Mouse (Mus musculus) heart, embryonic 10.5 days (tissue): Measurements from ENCODE around the gene Gm44596. TPM values are rescaled to one million over a fixed set of nuclear protein-coding genes. Genes with fewer than 3 reads are reported as not detected.

Experiments used
- DNase-seq: peaks from one replicate; pipeline ENCODE4 v3.0.0-alpha.2; 2017; ENCODE audit warnings: low spot score
- H3K27ac ChIP-seq: fragments of 300-500 bp; sonication (generic); 2 replicates; pipeline ENCODE4 v1.5.1; 2016; ENCODE audit warnings: mild to moderate bottlenecking
- H3K27me3 ChIP-seq: fragments of 300-500 bp; sonication (generic); 2 replicates; pipeline ENCODE4 v1.6.1; 2016; ENCODE audit warnings: mild to moderate bottlenecking; ENCODE audit not compliant: poor library complexity, insufficient read depth, severe bottlenecking
- H3K36me3 ChIP-seq: fragments of 300-500 bp; sonication (generic); 2 replicates; pipeline ENCODE4 v1.6.1; 2016; ENCODE audit warnings: mild to moderate bottlenecking, moderate library complexity
- H3K4me1 ChIP-seq: fragments of 300-500 bp; sonication (generic); 2 replicates; pipeline ENCODE4 v1.6.1; 2016; ENCODE audit warnings: mild to moderate bottlenecking
- H3K4me3 ChIP-seq: fragments of 300-500 bp; sonication (generic); 2 replicates; pipeline ENCODE4 v1.5.1; 2016; ENCODE audit warnings: mild to moderate bottlenecking, moderate library complexity
- H3K9me3 ChIP-seq: fragments of 300-500 bp; sonication (generic); 2 replicates; pipeline ENCODE4 v1.6.1; 2016; ENCODE audit warnings: mild to moderate bottlenecking, moderate library complexity
- WGBS: fragments of 180-500 bp; shearing (Covaris S2); methylation state at CpG from one replicate; pipeline ENCODE4 v1.1.7; 2016; 5-methylcytosine and 5-hydroxymethylcytosine counted together
- polyA plus RNA-seq: library from polyadenylated mRNA; unstranded; fragments of >200 nt; fragmentation: Nextera tagmentation; extraction: Ambion mirVana; gene quantifications from 2 replicates; pipeline ENCODE4 v1.2.1, GENCODE M21; 2016

Gene Gm44596
- polyA plus RNA-seq, 1 experiment from 2014 or later = not detected

- Histone ChIP-seq H3K4me3 (peak overlapping the region; percentile 69), H3K36me3 (peaks cover 18% of the 10 kb centered on the region), H3K4me1 (peaks cover 8% of the 10 kb centered on the region), H3K9me3 (no peaks in the 10 kb centered on the region), H3K27ac (peak overlapping the region; percentile 95), H3K27me3 (no peaks in the 10 kb centered on the region)
- DNase-seq = no peak
- 47% methylated on average over 15 of the region's 16 CpGs for whole genome bisulfite sequencing
These were observed 48.4 kb downstream of the Gm44596 start for GRCm38 (mm10) chr6:128423496-128424268.

- Histone ChIP-seq H3K36me3 (peaks cover 22% of the 10 kb centered on the region), H3K4me1 (peaks cover 8% of the 10 kb centered on the region), H3K27me3 (no peaks in the 10 kb centered on the region), H3K27ac (peak within 1 kb of the TSS; percentile 95), H3K9me3 (no peaks in the 10 kb centered on the region), H3K4me3 (peak within 1 kb of the TSS; percentile 69)
- under 1% methylated on average over 42 of the region's 42 CpGs for WGBS
- DNase-seq = peak; percentile 98
These were observed 49.1 kb downstream of the Gm44596 start, which contains the start of gene Itfg2 for GRCm38 (mm10) chr6:128424269-128425019. TSS of gene Itfg2 (minus strand) at chr6:128424931.

DNA sequence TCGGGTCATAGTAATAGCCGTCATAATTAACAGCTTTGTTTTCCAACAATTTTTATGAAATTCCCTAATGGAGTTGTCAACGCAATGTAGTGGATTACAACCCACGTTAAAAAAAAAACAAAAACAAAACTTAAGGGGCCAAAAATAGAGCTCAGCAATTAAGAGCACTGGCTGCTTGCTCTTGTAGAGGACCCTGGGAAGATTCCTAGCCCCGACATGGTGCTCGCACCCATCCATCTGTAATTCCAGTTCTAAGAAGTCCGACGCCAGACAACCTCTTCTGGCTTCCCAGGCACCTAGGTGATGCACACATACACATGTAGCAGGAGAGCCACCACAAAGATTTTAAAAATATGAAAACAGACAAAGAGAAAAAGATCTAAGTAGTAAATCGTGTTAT is 49.7 kb downstream of the Gm44596 start:
- no peak for DNase-seq
- Histone ChIP-seq H3K4me1 (peaks cover 8% of the 10 kb centered on the region), H3K27ac (peak overlapping the region; percentile 95), H3K4me3 (peak overlapping the region; percentile 69), H3K9me3 (no peaks in the 10 kb centered on the region), H3K27me3 (no peaks in the 10 kb centered on the region), H3K36me3 (peaks cover 26% of the 10 kb centered on the region)
- WGBS = 18% methylated on average over 9 of the region's 9 CpGs

DNA sequence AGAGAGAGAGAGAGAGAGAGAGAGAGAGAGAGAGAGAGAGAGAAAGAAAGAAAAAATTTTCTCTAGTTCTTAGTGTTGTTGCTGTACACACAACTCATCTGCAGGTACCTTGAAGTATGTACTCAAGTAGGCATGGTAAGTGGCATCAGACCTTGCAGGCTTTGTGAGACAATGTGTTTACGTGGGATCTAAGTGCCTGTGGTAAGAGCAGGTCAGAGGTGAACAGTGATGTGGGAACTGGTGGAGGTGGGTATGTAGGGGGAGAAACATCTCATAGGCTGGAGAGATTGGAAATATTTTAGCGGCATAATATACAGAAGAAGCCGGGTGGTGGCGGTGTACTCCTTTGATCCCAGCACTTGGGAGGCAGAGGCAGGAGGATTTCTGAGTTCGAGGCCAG is 52.3 kb downstream of the Gm44596 start:
- no peaks in the 10 kb centered on the region; the same call in 1 of the 2 replicates for H3K4me1 ChIP-seq
- H3K27me3 ChIP-seq = no peaks in the 10 kb centered on the region
- H3K4me3 ChIP-seq = no peak overlapping the region
- peaks cover 51% of the 10 kb centered on the region for H3K36me3 ChIP-seq
- no peak overlapping the region for H3K27ac ChIP-seq
- H3K9me3 ChIP-seq = no peaks in the 10 kb centered on the region
- WGBS = 92% methylated on average over 5 of the region's 5 CpGs
- no peak for DNase-seq

DNA sequence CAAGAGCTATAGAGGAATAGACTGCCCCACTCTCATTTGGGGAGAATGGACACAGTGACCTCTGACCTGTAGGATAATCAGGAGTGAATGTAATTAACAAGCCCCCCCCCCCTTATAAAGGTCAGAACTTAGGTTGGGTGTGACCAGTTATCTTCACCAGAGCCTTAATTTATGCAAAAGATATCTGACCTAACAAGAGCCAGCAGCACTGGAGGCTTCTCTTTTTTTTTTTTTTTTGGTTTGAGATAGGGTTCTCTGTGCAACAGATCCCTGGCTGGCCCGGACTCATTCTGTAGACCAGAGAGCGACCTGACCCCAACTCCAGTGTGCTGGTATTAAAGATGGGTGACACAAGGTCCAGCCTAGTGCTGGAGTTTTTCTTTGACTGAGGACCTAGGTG is 54.0 kb downstream of the Gm44596 start:
- no peak for DNase-seq
- peaks cover 68% of the 10 kb centered on the region for H3K36me3 ChIP-seq
- H3K4me3 ChIP-seq = no peak overlapping the region
- no peak overlapping the region for H3K27ac ChIP-seq
- no peaks in the 10 kb centered on the region for H3K9me3 ChIP-seq
- H3K27me3 ChIP-seq = no peaks in the 10 kb centered on the region
- 98% methylated on average over 2 of the region's 2 CpGs for WGBS
- no peaks in the 10 kb centered on the region for H3K4me1 ChIP-seq

GRCm38 (mm10) chr6:128429826-128430225 is 54.5 kb downstream of the Gm44596 start:
- Histone ChIP-seq H3K9me3 (no peaks in the 10 kb centered on the region), H3K4me1 (no peaks in the 10 kb centered on the region; the same call in 1 of the 2 replicates), H3K27ac (no peak overlapping the region), H3K36me3 (peaks cover 73% of the 10 kb centered on the region), H3K27me3 (no peaks in the 10 kb centered on the region), H3K4me3 (no peak overlapping the region)
- no peak for DNase-seq
- 84% methylated on average over 6 of the region's 6 CpGs for WGBS

DNA sequence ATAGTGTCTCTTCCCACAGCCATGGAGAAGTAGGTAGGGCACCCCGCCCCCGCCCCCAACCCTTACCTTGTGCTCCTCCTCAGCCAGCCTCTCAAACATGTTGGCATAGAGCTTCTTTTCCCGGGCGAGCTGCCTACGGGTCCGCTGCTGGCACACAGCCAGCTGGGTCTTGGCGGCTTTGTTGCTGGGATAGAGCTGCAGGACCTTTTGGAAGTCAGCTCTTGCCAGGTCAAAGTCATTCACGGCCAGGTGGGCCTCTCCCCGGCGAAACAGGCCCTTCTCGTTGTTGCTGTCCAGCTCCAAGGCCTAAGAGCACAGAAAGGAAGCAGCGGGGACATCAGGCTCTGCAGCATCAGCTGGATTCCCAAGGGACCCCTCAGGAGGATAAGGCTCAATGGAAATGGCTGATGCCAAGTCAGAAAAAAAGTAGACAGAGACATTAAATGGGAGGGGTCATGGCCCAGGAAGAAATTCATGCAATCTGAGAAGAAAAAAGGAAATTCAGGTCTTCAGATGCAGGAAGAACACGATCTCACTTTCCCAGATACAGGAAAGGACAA is 57.1 kb downstream of the Gm44596 start:
- DNase-seq = no peak
- Histone ChIP-seq H3K27me3 (no peaks in the 10 kb centered on the region), H3K9me3 (no peaks in the 10 kb centered on the region), H3K36me3 (peaks cover 92% of the 10 kb centered on the region), H3K4me1 (peaks cover 23% of the 10 kb centered on the region), H3K27ac (no peak overlapping the region), H3K4me3 (no peak overlapping the region)
- 91% methylated on average over 13 of the region's 13 CpGs for WGBS

- Histone ChIP-seq H3K9me3 (no peaks in the 10 kb centered on the region), H3K27ac (no peak overlapping the region), H3K4me1 (peaks cover 23% of the 10 kb centered on the region), H3K27me3 (no peaks in the 10 kb centered on the region), H3K36me3 (peaks cover 81% of the 10 kb centered on the region), H3K4me3 (no peak overlapping the region)
- DNase-seq = no peak
- 93% methylated on average over 13 of the region's 13 CpGs for WGBS
These were observed 58.3 kb downstream of the Gm44596 start for GRCm38 (mm10) chr6:128433566-128433965.

GRCm38 (mm10) chr6:128435474-128435873 is 60.2 kb downstream of the Gm44596 start:
- Histone ChIP-seq H3K27me3 (no peaks in the 10 kb centered on the region), H3K4me3 (no peak overlapping the region), H3K27ac (0 out of 2 replicates have a peak overlapping the region, but pooled peaks have one; percentile 36), H3K9me3 (no peaks in the 10 kb centered on the region), H3K4me1 (peaks cover 28% of the 10 kb centered on the region), H3K36me3 (peaks cover 62% of the 10 kb centered on the region)
- 39% methylated on average over 5 of the region's 5 CpGs for WGBS
- DNase-seq = no peak

DNA sequence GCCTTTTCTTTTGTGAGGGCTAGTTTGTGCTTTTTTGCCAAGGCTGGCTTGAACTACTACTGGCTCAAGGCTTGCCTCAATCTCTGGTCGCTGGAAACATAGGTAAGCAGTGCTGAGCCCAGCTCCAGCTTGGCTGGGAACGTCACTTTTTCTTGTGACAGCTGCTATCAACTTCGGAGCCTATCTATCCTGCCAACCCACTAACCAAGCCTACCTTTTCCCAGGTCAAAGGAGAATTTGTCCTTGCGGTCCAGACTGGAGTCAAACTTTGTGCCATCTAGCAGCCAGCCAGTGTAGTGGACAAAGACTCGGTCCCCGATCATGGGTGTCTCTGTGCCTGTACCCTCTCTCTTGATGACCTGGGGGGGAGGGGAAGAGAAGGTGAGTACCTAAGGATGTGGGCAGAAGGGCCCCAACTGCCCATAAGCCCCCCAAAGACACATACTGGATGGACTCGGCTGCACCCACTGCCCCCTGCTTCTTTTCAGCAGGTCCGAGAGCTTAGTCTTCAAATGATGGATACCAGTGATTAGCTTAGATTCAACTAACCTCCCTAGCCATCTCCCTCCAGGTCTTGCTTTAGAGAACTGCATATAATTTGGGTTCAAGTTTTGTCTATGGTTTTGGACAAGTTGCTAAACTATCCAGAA is 61.2 kb downstream of the Gm44596 start:
- 85% methylated on average over 8 of the region's 8 CpGs for WGBS
- no peaks in the 10 kb centered on the region for H3K27me3 ChIP-seq
- H3K9me3 ChIP-seq = no peaks in the 10 kb centered on the region
- H3K4me1 ChIP-seq = peaks cover 28% of the 10 kb centered on the region
- peak overlapping the region; percentile 98 for H3K4me3 ChIP-seq
- no peak for DNase-seq
- H3K27ac ChIP-seq = 0 out of 2 replicates have a peak overlapping the region, but pooled peaks have one; percentile 13
- peaks cover 52% of the 10 kb centered on the region for H3K36me3 ChIP-seq

DNA sequence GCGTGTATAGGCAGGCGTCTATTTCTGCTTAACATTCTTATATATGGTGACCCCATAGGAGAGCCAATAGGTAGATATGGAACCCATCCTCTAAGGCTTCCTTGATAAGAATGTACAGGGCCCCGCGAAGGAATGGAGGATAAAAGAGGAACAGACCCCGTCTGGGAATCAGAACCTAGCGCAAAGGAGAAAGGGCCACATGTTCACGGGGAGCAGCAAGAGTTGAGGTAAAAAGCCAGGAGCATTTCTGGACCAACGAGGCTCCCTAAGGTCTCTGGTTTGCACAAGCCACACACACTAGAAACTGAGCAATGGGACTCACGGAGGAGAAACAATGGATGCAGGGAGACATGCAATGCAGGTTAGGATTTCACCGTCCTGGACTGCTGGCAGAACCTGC is 62.0 kb downstream of the Gm44596 start:
- no peak for DNase-seq
- Histone ChIP-seq H3K9me3 (no peaks in the 10 kb centered on the region), H3K4me3 (peak overlapping the region; percentile 98), H3K4me1 (peaks cover 28% of the 10 kb centered on the region), H3K27ac (peak overlapping the region; percentile 99), H3K36me3 (peaks cover 44% of the 10 kb centered on the region), H3K27me3 (no peaks in the 10 kb centered on the region)
- 2% methylated on average over 10 of the region's 10 CpGs for WGBS

- H3K36me3 ChIP-seq = peaks cover 39% of the 10 kb centered on the region
- H3K4me1 ChIP-seq = peaks cover 28% of the 10 kb centered on the region
- H3K4me3 ChIP-seq = peak overlapping the region; percentile 98
- DNase-seq = peak; percentile 91
- H3K9me3 ChIP-seq = no peaks in the 10 kb centered on the region
- peak overlapping the region; percentile 99 for H3K27ac ChIP-seq
- WGBS = under 1% methylated on average over 52 of the region's 52 CpGs
- H3K27me3 ChIP-seq = no peaks in the 10 kb centered on the region
These were observed 62.5 kb downstream of the Gm44596 start for GRCm38 (mm10) chr6:128437731-128438316.
